Mouse (Mus musculus): ENCODE measurements at regions not wholly inside any gene's neighbourhood (a gene's known extent, or its start where the extent isn't known, plus 50 kb on each side); places are given as distances from the start of the nearest gene placed in this dataset.
"Not testable (repeated sequence)": the region's sequence is repeated elsewhere in the genome, so short reads cannot be mapped to it uniquely, and the experiment has no call there.

DNA sequence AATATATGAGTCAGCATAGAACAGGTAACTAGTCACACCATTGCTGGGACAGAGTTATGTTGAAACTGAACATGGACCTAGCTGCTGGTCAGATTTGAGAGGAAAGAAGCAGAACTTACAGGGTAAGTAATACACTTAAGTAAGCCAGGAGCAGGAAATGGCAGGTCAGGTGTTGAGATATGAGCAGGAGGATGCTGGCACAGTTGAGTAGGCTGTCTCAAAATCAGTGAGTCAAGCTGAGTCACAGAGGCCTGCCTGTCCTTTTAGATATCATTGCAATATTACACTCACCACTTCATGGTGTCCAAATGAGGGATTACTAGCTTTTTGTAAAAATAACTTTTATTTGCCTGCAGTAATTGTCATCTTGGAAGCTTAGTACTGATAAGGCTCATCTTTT lies 182.6 kb upstream of the Kcnj3 start:
- H3K4me2 ChIP-seq (ENCODE audit: low read length), result no peak overlapping the region
- DNase-seq (ENCODE audit: low spot score), result no peak
- no peak for ATAC-seq
- H3K9me3 ChIP-seq (replicated peaks; ENCODE audit: control insufficient read depth, low read length), result no peaks in the 10 kb centered on the region
- no peaks in the 10 kb centered on the region for H3K4me1 ChIP-seq (ENCODE audit: control insufficient read depth, insufficient read depth, low read length)
- no peak overlapping the region for H3K27ac ChIP-seq (ENCODE audit: low read depth, low read length)
- no peaks in the 10 kb centered on the region for H3K27me3 ChIP-seq (replicated peaks; ENCODE audit: control insufficient read depth, insufficient read depth, low read length)
- no peak overlapping the region for H3K4me3 ChIP-seq (ENCODE audit: low read depth, low read length)
- no peaks in the 10 kb centered on the region for H3K36me3 ChIP-seq (ENCODE audit: control insufficient read depth, insufficient read depth, low read length)
- no peak overlapping the region for H3K9ac ChIP-seq (ENCODE audit: low read length)

DNA sequence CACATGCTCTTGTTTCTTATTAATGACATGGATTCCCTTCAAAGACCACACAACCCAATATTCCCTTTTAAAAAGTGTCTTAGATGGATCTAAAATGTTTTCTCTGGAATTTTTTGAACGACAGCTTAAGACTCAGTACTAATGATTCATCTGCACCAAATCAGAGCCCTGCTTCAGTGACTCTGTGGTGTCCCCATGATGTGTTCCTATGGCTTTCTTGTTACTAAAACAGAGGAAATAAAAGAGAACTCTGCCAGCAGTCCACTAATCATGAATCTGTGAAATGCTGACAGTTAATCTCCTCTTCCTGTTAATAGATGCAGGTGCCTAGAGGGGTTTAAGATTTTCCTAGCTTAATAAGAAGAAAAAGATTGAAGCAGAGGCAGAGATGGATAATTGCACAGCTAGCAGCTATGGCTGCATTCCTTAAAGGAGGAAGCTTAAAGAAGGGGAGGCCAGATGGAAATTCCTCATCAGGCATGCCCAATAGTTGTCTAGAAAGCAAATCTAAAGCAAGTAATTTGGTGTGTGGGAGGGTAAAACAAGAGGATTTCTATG lies 173.0 kb upstream of the Kcnj3 start:
- Histone ChIP-seq H3K27ac (ENCODE audit: low read depth, low read length) (no peak overlapping the region), H3K27me3 (replicated peaks; ENCODE audit: control insufficient read depth, insufficient read depth, low read length) (no peaks in the 10 kb centered on the region), H3K4me2 (ENCODE audit: low read length) (no peak overlapping the region), H3K4me3 (ENCODE audit: low read depth, low read length) (no peak overlapping the region), H3K36me3 (ENCODE audit: control insufficient read depth, insufficient read depth, low read length) (no peaks in the 10 kb centered on the region), H3K4me1 (ENCODE audit: control insufficient read depth, insufficient read depth, low read length) (no peaks in the 10 kb centered on the region), H3K9me3 (replicated peaks; ENCODE audit: control insufficient read depth, low read length) (no peaks in the 10 kb centered on the region), H3K9ac (ENCODE audit: low read length) (no peak overlapping the region)
- peak; percentile 2 for DNase-seq (ENCODE audit: low spot score)
- ATAC-seq, result no peak
- 20% methylated on average over 1 of the region's 1 CpGs for WGBS

DNA sequence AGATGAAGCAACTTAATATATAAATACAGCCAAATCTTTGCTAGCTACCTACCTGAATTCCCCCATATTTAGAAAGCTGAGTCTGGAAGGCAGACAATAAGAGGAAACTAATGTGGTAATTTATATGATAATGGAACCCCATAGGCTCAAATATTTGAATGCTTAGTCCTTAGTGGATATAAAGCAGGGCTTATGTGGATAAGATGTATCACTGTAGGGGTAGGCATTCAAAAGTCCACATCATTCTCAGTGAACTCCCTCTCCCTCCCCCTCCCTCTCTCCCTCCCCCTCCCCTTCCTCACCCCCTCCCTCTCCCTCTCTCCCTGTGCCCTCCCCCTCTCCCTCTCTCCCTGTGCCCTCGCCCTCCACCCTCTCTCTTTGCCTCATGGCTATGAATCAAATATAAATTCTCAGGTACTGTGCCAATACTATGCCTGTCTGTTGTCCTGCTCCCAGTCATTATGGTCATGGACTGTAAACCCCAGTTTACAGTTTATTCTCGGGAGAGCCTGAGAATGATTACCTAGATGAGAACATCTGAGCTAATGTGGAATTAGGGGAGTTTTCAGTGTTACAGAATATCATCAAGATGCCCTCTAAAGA lies 171.8 kb upstream of the Kcnj3 start:
- no peaks in the 10 kb centered on the region for H3K27me3 ChIP-seq (replicated peaks; ENCODE audit: control insufficient read depth, insufficient read depth, low read length)
- no peaks in the 10 kb centered on the region for H3K4me1 ChIP-seq (ENCODE audit: control insufficient read depth, insufficient read depth, low read length)
- DNase-seq (ENCODE audit: low spot score), result no peak
- no peaks in the 10 kb centered on the region for H3K9me3 ChIP-seq (replicated peaks; ENCODE audit: control insufficient read depth, low read length)
- no peak overlapping the region for H3K27ac ChIP-seq (ENCODE audit: low read depth, low read length)
- no peaks in the 10 kb centered on the region for H3K36me3 ChIP-seq (ENCODE audit: control insufficient read depth, insufficient read depth, low read length)
- no peak for ATAC-seq
- 76% methylated on average over 1 of the region's 2 CpGs for WGBS
- H3K4me3 ChIP-seq (ENCODE audit: low read depth, low read length), result no peak overlapping the region
- no peak overlapping the region for H3K9ac ChIP-seq (ENCODE audit: low read length)
- no peak overlapping the region for H3K4me2 ChIP-seq (ENCODE audit: low read length)

DNA sequence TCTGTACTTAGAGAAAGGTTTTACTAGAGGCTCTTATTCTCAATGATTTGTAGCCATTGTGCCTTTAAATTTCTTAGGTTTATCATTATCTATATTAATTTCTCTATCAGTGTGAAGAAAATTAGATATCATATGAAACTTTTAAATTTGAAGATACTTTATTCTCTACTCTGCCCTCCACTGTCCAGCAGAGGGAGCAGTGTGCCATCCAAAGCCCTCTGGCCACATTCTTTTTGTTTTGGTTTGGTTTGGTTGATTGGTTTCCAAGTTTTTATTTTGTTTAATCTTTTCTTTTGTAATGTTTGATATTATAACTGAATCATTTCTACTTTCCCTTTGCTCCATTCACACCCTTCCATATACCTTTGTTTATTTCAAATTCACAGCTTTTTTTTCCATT lies 129.4 kb upstream of the Kcnj3 start:
- Histone ChIP-seq H3K9me3 (replicated peaks; ENCODE audit: control insufficient read depth, low read length) (no peaks in the 10 kb centered on the region), H3K4me1 (ENCODE audit: control insufficient read depth, insufficient read depth, low read length) (no peaks in the 10 kb centered on the region), H3K9ac (ENCODE audit: low read length) (no peak overlapping the region), H3K36me3 (ENCODE audit: control insufficient read depth, insufficient read depth, low read length) (no peaks in the 10 kb centered on the region), H3K27me3 (replicated peaks; ENCODE audit: control insufficient read depth, insufficient read depth, low read length) (no peaks in the 10 kb centered on the region), H3K4me2 (ENCODE audit: low read length) (no peak overlapping the region), H3K27ac (ENCODE audit: low read depth, low read length) (no peak overlapping the region), H3K4me3 (ENCODE audit: low read depth, low read length) (no peak overlapping the region)
- DNase-seq (ENCODE audit: low spot score) (peak; percentile 40), ATAC-seq (no peak)

DNA sequence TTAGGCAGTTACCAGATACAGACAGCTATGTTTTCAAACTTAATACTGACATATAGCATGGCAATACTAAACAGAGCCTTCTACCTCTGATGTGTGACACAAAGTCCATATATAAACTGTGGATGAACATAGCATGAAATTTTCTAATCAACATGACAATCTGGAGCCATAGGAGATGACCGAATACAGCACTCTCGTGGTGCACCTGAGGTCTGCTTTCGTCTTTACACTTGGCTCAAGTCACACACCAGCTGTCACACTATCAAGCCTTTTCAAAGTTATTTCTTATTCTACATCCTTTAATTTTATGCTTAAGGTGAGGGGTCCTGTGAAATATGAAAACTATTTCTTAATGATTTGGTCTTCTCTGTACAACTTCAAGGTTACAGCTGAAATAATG lies 120.1 kb upstream of the Kcnj3 start:
- Histone ChIP-seq H3K36me3 (ENCODE audit: control insufficient read depth, insufficient read depth, low read length) (no peaks in the 10 kb centered on the region), H3K9ac (ENCODE audit: low read length) (no peak overlapping the region), H3K4me3 (ENCODE audit: low read depth, low read length) (no peak overlapping the region), H3K27ac (ENCODE audit: low read depth, low read length) (no peak overlapping the region), H3K4me1 (ENCODE audit: control insufficient read depth, insufficient read depth, low read length) (no peaks in the 10 kb centered on the region), H3K27me3 (replicated peaks; ENCODE audit: control insufficient read depth, insufficient read depth, low read length) (no peaks in the 10 kb centered on the region), H3K9me3 (replicated peaks; ENCODE audit: control insufficient read depth, low read length) (no peaks in the 10 kb centered on the region), H3K4me2 (ENCODE audit: low read length) (no peak overlapping the region)
- 82% methylated on average over 3 of the region's 3 CpGs for WGBS
- DNase-seq (ENCODE audit: low spot score) (no peak), ATAC-seq (no peak)

DNA sequence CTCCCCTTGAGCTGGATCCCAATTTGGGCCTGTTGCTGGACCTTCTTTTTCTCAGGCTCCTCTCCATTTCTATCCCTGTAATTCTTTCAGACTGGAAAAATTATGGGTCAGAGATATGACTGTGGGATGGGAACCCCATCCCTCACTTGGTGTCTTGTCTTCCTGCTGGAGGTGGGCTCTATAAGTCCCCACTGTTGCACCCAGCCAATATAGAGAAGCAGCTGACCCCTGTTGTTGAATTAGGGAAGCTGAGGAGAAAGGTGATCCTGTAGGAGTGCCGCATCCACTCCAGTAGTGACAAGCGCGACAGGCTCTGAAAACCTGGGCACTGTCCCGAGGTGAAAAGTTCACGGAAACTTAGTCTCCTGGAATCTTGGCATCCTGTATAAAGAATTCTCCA lies 81.7 kb upstream of the Kcnj3 start:
- H3K9ac ChIP-seq (ENCODE audit: low read length); H3K4me2 ChIP-seq (ENCODE audit: low read length); H3K9me3 ChIP-seq (replicated peaks; ENCODE audit: control insufficient read depth, low read length); H3K36me3 ChIP-seq (ENCODE audit: control insufficient read depth, insufficient read depth, low read length); H3K4me3 ChIP-seq (ENCODE audit: low read depth, low read length); H3K27me3 ChIP-seq (replicated peaks; ENCODE audit: control insufficient read depth, insufficient read depth, low read length); DNase-seq (ENCODE audit: low spot score); H3K27ac ChIP-seq (ENCODE audit: low read depth, low read length); ATAC-seq; H3K4me1 ChIP-seq (ENCODE audit: control insufficient read depth, insufficient read depth, low read length): not testable (repeated sequence)
- WGBS, result 94% methylated on average over 5 of the region's 5 CpGs

Data from forebrain, embryonic 14.5 days (tissue).